Mouse (Mus musculus) embryonic stem cell, embryonic (primary cell): ENCODE measurements around the gene Lrig1.

Experiments
- CTCF ChIA-PET, 4 experiments: fragments of 300-600 bp in 2 of 4; fragments of 350-600 bp in 2 of 4; sonication (Branson Sonifier 250); formaldehyde crosslinking; loops; one replicate each; lab custom pipeline; 2022; ENCODE audit warnings: inconsistent platforms in 2 of 4; lab: Charles Lee
- POLR2A ChIA-PET, 4 experiments: fragments of 300-600 bp in 2 of 4; fragments of 350-600 bp in 2 of 4; sonication (Branson Sonifier 250); formaldehyde crosslinking; loops; one replicate each; lab custom pipeline; 2022; ENCODE audit warnings: antibody characterized with exemption in 4 of 4, inconsistent platforms in 1 of 4; lab: Charles Lee

Gene Lrig1

GRCm38 (mm10) chr6:94705931-94706330 lies 6.0 kb upstream of the Lrig1 start:
- CTCF ChIA-PET, result interaction anchor here in 1 of 4 experiments (0.6 kb wide), 1 partner anchor 109 kb away, joined by 7 read pairs; no protein-coding TSS in a partner anchor
- POLR2A ChIA-PET, result interaction anchor here in 1 of 4 experiments (0.6 to 1.5 kb wide), 3 partner anchors 9 to 75 kb away, joined by 3 to 4 read pairs (median 4); no protein-coding TSS in a partner anchor

- ChIA-PET CTCF (interaction anchor here in 1 of 4 experiments (0.7 kb wide), 1 partner anchor 20 kb away, joined by 3 read pairs; no protein-coding TSS in a partner anchor), POLR2A (interaction anchor here in 1 of 4 experiments (1.1 to 1.5 kb wide), 3 partner anchors 9 to 92 kb away, joined by 3 to 4 read pairs (median 3); no protein-coding TSS in a partner anchor)
These were observed 3.0 kb upstream of the Lrig1 start for GRCm38 (mm10) chr6:94702993-94703392.

GRCm38 (mm10) chr6:94701071-94701470 lies 1.1 kb upstream of the Lrig1 start:
- CTCF ChIA-PET, result no interaction called here
- POLR2A ChIA-PET, result interaction anchor here in 1 of 4 experiments (1.1 to 1.7 kb wide), 3 partner anchors 10 to 49 kb away, joined by 4 to 13 read pairs (median 4); no protein-coding TSS in a partner anchor

- POLR2A ChIA-PET, result interaction anchor here (0.6 to 2.7 kb wide), 11 partner anchors 12 to 76 kb away, joined by 3 to 18 read pairs (median 4); no protein-coding TSS in a partner anchor
- CTCF ChIA-PET, result no interaction called here
These were observed 654 bp upstream of the Lrig1 start for GRCm38 (mm10) chr6:94700612-94701011.

- CTCF ChIA-PET, result no interaction called here
- POLR2A ChIA-PET, result interaction anchor here in 3 of 4 experiments (0.6 to 2.7 kb wide), 14 partner anchors 11 to 1031 kb away, joined by 3 to 18 read pairs (median 4); partner anchors contain the start of gene Slc25a26 (in 1 of the 3)
These were observed 578 bp downstream of the Lrig1 start for GRCm38 (mm10) chr6:94699173-94699987.

GRCm38 (mm10) chr6:94698509-94699172 lies 1.3 kb downstream of the Lrig1 start:
- POLR2A ChIA-PET, result interaction anchor here in 3 of 4 experiments (0.6 to 2.7 kb wide), 12 partner anchors 10 to 1436 kb away, joined by 3 to 18 read pairs (median 3); partner anchors contain the start of gene Slc25a26 (in 1 of the 3)
- CTCF ChIA-PET, result interaction anchor here in 1 of 4 experiments (0.5 kb wide), 1 partner anchor 389 kb away, joined by 3 read pairs; no protein-coding TSS in a partner anchor

GRCm38 (mm10) chr6:94697423-94697822 lies 2.5 kb downstream of the Lrig1 start:
- ChIA-PET POLR2A (interaction anchor here in 2 of 4 experiments (0.8 to 1.3 kb wide), 3 partner anchors 14 to 53 kb away, joined by 3 to 4 read pairs (median 3); no protein-coding TSS in a partner anchor), CTCF (interaction anchor here in 1 of 4 experiments (0.6 kb wide), 1 partner anchor 9 kb away, joined by 3 read pairs; no protein-coding TSS in a partner anchor)

GRCm38 (mm10) chr6:94696182-94697080 lies 3.5 kb downstream of the Lrig1 start:
- CTCF ChIA-PET, result interaction anchor here in 1 of 4 experiments (1.5 to 2.3 kb wide), 3 partner anchors 16 to 55 kb away, joined by 3 to 6 read pairs (median 6); no protein-coding TSS in a partner anchor

GRCm38 (mm10) chr6:94695121-94695930 lies 4.6 kb downstream of the Lrig1 start:
- CTCF ChIA-PET, result interaction anchor here in 3 of 4 experiments (0.5 to 2.3 kb wide), 7 partner anchors 15 to 100 kb away, joined by 3 to 6 read pairs (median 5); no protein-coding TSS in a partner anchor
- POLR2A ChIA-PET, result interaction anchor here in 3 of 4 experiments (0.7 to 5.1 kb wide), 27 partner anchors 8 to 90 kb away, joined by 3 to 18 read pairs (median 4); no protein-coding TSS in a partner anchor

More at GRCm38 (mm10) chr6:94696182-94697080, 3.5 kb downstream of the Lrig1 start:
- POLR2A ChIA-PET, result interaction anchor here in 3 of 4 experiments (0.5 to 5.1 kb wide), 18 partner anchors 9 to 91 kb away, joined by 3 to 18 read pairs (median 4); no protein-coding TSS in a partner anchor

GRCm38 (mm10) chr6:94694481-94694880 lies 5.5 kb downstream of the Lrig1 start:
- ChIA-PET POLR2A (interaction anchor here in 2 of 4 experiments (0.6 to 5.1 kb wide), 16 partner anchors 7 to 443 kb away, joined by 3 to 18 read pairs (median 4); no protein-coding TSS in a partner anchor), CTCF (interaction anchor here in 1 of 4 experiments (1.1 to 2.3 kb wide), 3 partner anchors 22 to 56 kb away, joined by 3 to 6 read pairs (median 6); no protein-coding TSS in a partner anchor)

- POLR2A ChIA-PET, result interaction anchor here in 2 of 4 experiments (1.0 to 5.1 kb wide), 8 partner anchors 9 to 181 kb away, joined by 3 to 18 read pairs (median 4); no protein-coding TSS in a partner anchor
- CTCF ChIA-PET, result no interaction called here
These were observed 6.9 kb downstream of the Lrig1 start for GRCm38 (mm10) chr6:94693091-94693490.

- ChIA-PET POLR2A (interaction anchor here in 3 of 4 experiments (0.9 to 5.1 kb wide), 7 partner anchors 8 to 63 kb away, joined by 3 to 18 read pairs (median 5); no protein-coding TSS in a partner anchor), CTCF (interaction anchor here in 1 of 4 experiments (0.5 kb wide), 1 partner anchor 93 kb away, joined by 6 read pairs; no protein-coding TSS in a partner anchor)
These were observed 8.0 kb downstream of the Lrig1 start for GRCm38 (mm10) chr6:94692003-94692402.

- ChIA-PET CTCF (no interaction called here), POLR2A (interaction anchor here (0.6 to 1.3 kb wide), 9 partner anchors 9 to 83 kb away, joined by 3 to 7 read pairs (median 3); no protein-coding TSS in a partner anchor)
These were observed 9.7 kb downstream of the Lrig1 start for GRCm38 (mm10) chr6:94690247-94690646.

GRCm38 (mm10) chr6:94688722-94689121 lies 11.2 kb downstream of the Lrig1 start:
- POLR2A ChIA-PET, result interaction anchor here in 3 of 4 experiments (0.6 to 2.7 kb wide), 16 partner anchors 7 to 263 kb away, joined by 3 to 13 read pairs (median 3); partner anchors contain the start of gene Lrig1 (in 2 of the 3)
- CTCF ChIA-PET, result interaction anchor here in 2 of 4 experiments (0.5 to 1.2 kb wide), 6 partner anchors 9 to 278 kb away, joined by 3 to 4 read pairs (median 3); no protein-coding TSS in a partner anchor

GRCm38 (mm10) chr6:94686048-94686447 lies 13.9 kb downstream of the Lrig1 start:
- ChIA-PET CTCF (interaction anchor here in 2 of 4 experiments (0.7 kb wide), 2 partner anchors 54 to 65 kb away, joined by 5 to 8 read pairs; no protein-coding TSS in a partner anchor), POLR2A (interaction anchor here in 2 of 4 experiments (0.6 to 2.7 kb wide), 12 partner anchors 9 to 403 kb away, joined by 3 to 13 read pairs (median 4); partner anchors contain the start of gene Magi1 (in 1 of the 2))
